Mouse (Mus musculus): ENCODE measurements around the gene Dlx3.

Gene Dlx3

GRCm38 (mm10) chr11:95088857-95089779, 30.8 kb upstream of the Dlx3 start:
- no peak for DNase-seq (ENCODE audit: low spot score in 2 of 2)

DNA sequence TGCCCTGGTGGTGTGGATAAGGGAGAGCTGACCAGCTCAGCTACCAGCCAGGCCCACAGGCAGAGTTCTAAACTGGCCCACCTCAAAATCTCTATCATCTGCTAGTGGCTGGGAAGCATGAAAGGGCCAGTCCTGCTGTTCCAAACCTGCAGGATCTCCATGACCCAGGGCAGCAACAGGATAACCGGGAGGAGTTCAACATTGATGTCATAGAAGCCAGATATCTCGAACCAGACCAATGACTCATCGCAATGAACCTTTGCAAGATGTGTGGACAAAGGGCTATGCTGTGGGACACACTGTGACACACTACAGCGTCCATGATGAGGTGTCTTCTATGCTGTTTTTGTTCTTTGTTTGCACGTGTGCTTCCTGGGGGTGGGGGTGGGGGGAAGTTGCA, 26.8 kb upstream of the Dlx3 start:
- no peak for DNase-seq (ENCODE audit: low spot score in 2 of 2)

GRCm38 (mm10) chr11:95095596-95095995, 24.3 kb upstream of the Dlx3 start:
- no peak for DNase-seq (ENCODE audit: low spot score in 2 of 2)

- DNase-seq (ENCODE audit: low spot score in 2 of 2): no peak
These were observed 23.1 kb upstream of the Dlx3 start for GRCm38 (mm10) chr11:95096608-95097373.

DNA sequence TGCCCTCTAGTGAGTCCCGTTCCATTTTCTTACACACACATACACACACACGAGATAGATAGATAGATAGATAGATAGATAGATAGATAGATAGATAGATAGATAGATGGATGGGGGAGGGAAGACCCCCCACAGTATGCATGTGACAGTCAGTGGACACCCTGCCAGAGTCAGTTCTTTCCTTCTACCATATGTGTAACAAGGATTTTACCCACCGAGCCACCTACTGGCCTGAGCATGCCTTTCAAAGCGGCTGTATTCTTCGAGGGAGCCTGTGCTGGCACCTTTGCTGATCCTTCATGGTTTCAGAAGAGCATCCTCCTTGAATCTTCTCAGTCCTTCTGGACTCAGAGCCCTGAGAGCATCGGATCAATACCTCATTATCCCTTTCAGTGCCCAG, 22.0 kb upstream of the Dlx3 start:
- DNase-seq (ENCODE audit: low spot score in 2 of 2): no peak

- DNase-seq (ENCODE audit: low spot score in 2 of 2): no peak
These were observed 21.4 kb upstream of the Dlx3 start for GRCm38 (mm10) chr11:95098346-95099095.

GRCm38 (mm10) chr11:95100393-95100792, 19.5 kb upstream of the Dlx3 start:
- no peak for DNase-seq (ENCODE audit: low spot score in 2 of 2)

DNA sequence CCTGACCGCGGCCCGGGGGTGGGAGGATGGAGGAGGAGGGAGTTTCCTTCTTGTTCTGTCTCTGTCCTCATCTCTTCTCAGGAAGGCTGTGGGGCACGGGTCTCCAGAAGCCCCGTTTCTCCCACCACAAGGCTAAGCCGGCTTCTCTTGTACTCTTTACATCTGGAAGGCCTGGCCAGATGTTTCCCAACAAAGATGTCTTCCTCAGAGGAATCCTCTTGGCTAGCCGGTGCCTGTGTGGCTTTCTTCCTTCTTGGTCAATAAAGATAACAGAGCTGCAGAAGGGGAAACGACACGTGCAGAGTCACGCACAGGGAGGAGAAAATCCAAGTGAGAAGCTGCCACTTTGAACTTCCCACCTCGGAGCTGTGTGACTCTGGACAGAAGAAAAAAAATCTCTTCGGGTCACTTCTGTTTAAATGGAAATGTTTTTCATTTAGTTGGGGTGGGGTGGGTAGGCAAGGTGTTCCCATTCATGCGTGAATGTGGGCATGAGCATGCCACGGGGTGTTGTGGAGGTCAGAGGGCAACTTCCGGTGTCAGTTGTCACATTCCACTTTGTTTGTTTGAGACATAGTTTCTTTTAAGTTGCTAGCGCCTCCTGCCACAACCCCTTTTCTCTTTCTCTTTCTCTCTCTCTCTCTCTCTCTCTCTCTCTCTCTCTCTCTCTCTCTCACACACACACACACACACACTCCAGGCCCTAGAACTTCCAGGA, 18.7 kb upstream of the Dlx3 start:
- no peak for DNase-seq (ENCODE audit: low spot score in 2 of 2)

DNA sequence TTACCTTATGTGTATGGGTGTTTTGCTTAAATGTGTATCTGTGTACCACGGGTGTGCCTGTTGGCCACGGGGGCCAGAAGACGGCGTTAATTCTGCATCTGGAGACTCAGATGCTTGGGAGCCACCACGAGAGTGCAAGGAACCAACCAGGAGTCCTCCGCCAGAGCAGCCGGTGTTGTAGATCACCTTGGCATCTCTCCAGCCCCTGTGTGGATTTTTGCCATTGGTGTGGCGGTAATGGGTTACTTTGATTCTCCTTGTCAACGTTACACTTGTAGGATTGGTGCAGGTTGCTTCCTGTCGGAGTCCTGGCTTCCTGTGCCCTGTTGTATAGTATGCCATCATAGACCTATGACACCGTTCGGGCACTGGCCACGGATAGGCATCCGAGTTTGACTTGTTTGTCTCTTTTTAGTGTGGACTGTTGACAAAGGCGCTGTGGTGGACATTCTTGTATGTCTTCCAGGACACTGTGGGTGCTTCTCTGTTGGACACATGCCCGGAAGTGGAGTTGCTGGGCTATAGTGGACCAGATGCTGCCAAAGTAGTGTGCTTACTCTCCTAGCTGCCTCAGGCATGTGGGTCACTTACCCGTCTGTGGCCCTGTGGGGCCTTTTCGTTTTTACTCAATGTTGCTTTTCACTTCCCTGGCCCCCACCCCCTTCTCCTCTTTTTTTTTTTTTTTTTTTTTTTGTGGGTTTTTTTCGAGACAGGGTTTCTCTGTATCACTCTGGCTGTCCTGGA, 17.6 kb upstream of the Dlx3 start:
- no peak for DNase-seq (ENCODE audit: low spot score in 2 of 2)

- no peak for DNase-seq (ENCODE audit: low spot score in 2 of 2)
These were observed 15.7 kb upstream of the Dlx3 start for GRCm38 (mm10) chr11:95104266-95104665.

DNA sequence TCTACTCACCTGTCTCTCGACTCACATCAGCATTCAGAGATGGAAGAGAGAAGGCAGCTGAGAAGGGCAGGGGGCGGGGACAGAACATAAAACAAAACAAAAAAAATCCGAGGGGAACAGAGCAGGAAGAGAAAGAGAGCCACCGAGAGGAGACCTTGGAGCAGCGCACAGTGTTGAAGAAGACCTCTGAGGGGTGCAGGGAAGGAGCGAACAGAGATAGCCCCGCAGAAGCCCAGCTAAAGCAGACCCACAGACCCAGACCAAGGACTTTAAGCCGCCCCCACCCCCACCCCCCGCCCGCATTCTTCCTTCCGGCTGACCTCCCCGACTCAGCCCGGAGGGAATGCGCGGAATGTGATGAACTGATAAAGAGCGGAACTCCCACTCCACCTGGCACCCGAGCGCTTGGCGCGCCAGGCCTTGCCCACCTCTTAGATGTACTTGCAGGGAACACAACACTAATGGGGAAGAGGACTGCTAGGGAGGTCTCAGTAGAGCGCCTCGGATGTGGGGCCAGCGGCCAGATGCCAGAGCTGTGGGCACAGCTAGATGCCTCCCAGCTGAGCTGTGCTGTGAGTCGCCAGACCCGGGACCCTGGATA, 14.5 kb upstream of the Dlx3 start:
- no peak for DNase-seq (ENCODE audit: low spot score in 2 of 2)

- DNase-seq (ENCODE audit: low spot score in 2 of 2): peak; percentile 66 to 79
These were observed 13.3 kb upstream of the Dlx3 start for GRCm38 (mm10) chr11:95106440-95107236.

- no peak for DNase-seq (ENCODE audit: low spot score in 2 of 2)
These were observed 10.9 kb upstream of the Dlx3 start for GRCm38 (mm10) chr11:95109000-95109399.

- DNase-seq (ENCODE audit: low spot score in 2 of 2): no peak
These were observed 9.8 kb upstream of the Dlx3 start for GRCm38 (mm10) chr11:95110081-95110480.

DNA sequence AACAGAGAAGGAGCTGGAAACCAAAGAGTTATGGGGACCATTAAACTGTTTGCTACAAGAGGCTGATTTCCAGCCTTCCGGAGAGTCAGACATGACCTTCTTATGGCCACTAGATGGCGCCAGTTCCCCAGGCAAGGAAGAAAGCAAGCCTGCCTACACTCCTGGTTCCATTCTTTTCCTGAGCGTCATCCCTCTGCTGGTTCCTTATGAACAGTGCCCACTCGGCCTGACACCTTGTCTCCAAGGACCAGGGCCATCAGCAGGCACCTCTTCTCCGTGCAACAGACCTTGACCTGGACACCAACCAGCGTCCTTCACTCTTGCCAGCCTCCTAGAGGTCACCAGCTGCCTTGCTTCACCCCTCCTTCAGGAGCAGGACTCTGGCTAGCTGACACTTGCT, 2.9 kb upstream of the Dlx3 start:
- DNase-seq (ENCODE audit: low spot score in 2 of 2): peak in 1 of 2 experiments; percentile 44

GRCm38 (mm10) chr11:95118505-95118904, 1.4 kb upstream of the Dlx3 start:
- peak; percentile 60 to 71 for DNase-seq (ENCODE audit: low spot score in 2 of 2)

GRCm38 (mm10) chr11:95120633-95121020, 708 bp downstream of the Dlx3 start:
- no peak for DNase-seq (ENCODE audit: low spot score in 2 of 2)

GRCm38 (mm10) chr11:95121161-95122099, 1.5 kb downstream of the Dlx3 start:
- DNase-seq (ENCODE audit: low spot score in 2 of 2): peak in 1 of 2 experiments; percentile 44
